Mouse (Mus musculus) kidney, adult 2 months (tissue): ENCODE data around the gene Slc26a1. TPM values are rescaled to one million over a fixed set of nuclear protein-coding genes. Genes with fewer than 3 reads are reported as not detected.

Experiments
- DNase-seq: peaks from one replicate; pipeline ENCODE4 v3.0.0; 2021
- H3K27ac ChIP-seq: fragments of 200-500 bp; 2 replicates; pipeline ENCODE4 v1.5.1; 2012; ENCODE audit warnings: low read depth, low read length, control low read depth, inconsistent platforms; ENCODE audit not compliant: insufficient read depth
- H3K27me3 ChIP-seq: fragments of 200-500 bp; replicated peaks from 2 replicates; pipeline ENCODE4 v1.6.1; 2012; ENCODE audit warnings: mild to moderate bottlenecking, moderate library complexity, low read length, inconsistent platforms; ENCODE audit not compliant: control insufficient read depth, insufficient read depth
- H3K36me3 ChIP-seq: fragments of 200-500 bp; 2 replicates; pipeline ENCODE4 v1.6.1; 2012; ENCODE audit warnings: mild to moderate bottlenecking, moderate library complexity, low read length, inconsistent platforms; ENCODE audit not compliant: control insufficient read depth, insufficient read depth
- H3K4me1 ChIP-seq: fragments of 200-500 bp; 2 replicates; pipeline ENCODE4 v1.6.1; 2011; ENCODE audit warnings: low read length; ENCODE audit not compliant: control insufficient read depth, insufficient read depth
- H3K4me3 ChIP-seq: fragments of 200-500 bp; 2 replicates; pipeline ENCODE4 v1.5.1; 2011; ENCODE audit warnings: mild to moderate bottlenecking, low read depth, low read length, control low read depth; ENCODE audit not compliant: insufficient read depth
- CTCF ChIP-seq: fragments of 200-500 bp; conservative IDR thresholded peaks from 2 replicates; pipeline ENCODE4 v1.5.1; 2011; ENCODE audit warnings: low read depth, mild to moderate bottlenecking, control low read depth, low read length, moderate library complexity, mixed read lengths; ENCODE audit not compliant: insufficient read depth, insufficient read length
- POLR2A ChIP-seq: fragments of 200-500 bp; IDR thresholded peaks from one replicate; pipeline ENCODE4 v1.6.1; 2011; ENCODE audit warnings: low read depth, low read length, control low read depth
- WGBS: fragments of 180-500 bp; shearing (Covaris S2); methylation state at CpG from one replicate; pipeline ENCODE4 v1.1.7; 2018; 5-methylcytosine and 5-hydroxymethylcytosine counted together
- polyA plus RNA-seq: library from polyadenylated mRNA; depleted of rRNA; stranded (reverse); fragments of >200 nt; gene quantifications from 2 replicates; pipeline ENCODE4 v1.2.3, GENCODE M21; 2012

Gene Slc26a1
- polyA plus RNA-seq, 1 experiment = 257 TPM

DNA sequence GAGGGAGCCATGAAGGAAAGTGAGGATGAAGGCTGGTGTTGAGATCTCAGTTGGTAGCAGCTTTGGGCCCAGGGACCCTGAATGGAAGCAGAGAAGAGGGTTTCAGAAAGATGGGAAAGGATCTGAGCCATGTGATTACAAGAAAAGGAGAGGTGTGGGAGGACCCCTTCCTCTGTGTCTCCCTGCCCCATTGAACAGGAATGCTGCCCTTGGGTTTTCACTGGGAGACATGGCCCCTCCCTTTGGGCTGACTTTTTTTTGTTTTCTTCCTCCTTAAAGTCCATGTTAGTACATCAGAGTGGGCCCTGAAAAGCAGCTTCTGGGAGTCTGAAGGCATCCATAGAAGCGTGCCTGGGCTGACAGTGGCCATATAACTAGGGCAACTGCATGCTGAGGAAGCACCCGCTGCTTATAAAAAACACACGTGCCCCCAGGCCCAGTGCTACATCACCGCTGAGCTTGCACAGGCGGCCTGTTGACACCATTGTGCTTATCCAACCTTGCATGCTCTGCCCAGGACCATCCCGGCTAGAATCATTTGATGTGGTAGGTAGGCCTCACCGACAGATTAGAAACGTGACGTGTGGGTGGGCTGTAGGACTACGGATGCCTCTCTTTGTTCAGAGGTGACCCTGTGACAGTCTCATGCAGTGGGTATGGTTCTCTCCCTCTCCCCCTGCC, 26.1 kb upstream of the Slc26a1 start:
- 66% methylated on average over 10 of the region's 10 CpGs for WGBS
- H3K27ac ChIP-seq = no peak overlapping the region
- no peak for TF ChIP-seq CTCF
- no peak for TF ChIP-seq POLR2A
- no peaks in the 10 kb centered on the region for H3K27me3 ChIP-seq
- DNase-seq = no peak
- no peaks in the 10 kb centered on the region for H3K4me1 ChIP-seq
- no peak overlapping the region for H3K4me3 ChIP-seq
- no peaks in the 10 kb centered on the region for H3K36me3 ChIP-seq

DNA sequence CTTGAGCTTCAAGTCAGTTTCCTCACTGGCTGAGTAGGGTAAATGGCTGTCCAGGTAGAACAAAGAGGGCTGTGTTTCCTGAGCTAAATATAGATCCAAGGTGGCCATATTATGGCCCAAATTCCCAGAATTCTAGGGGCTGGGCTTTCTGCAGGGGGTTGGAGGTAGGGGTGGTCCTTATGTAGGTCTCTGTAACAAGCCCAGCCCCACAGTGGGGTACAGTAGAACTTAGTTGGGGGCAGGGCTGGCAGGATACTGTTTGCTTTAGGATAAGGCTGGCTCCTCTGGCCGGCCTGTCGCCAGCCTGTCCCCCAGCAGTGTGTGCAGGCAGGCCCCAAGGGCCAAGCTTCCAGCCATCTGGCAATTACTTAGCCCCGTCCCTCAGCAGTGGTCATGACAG, 25.0 kb upstream of the Slc26a1 start:
- TF ChIP-seq CTCF = no peak
- TF ChIP-seq POLR2A = no peak
- H3K27ac ChIP-seq = no peak overlapping the region
- H3K36me3 ChIP-seq = no peaks in the 10 kb centered on the region
- 71% methylated on average over 3 of the region's 3 CpGs for WGBS
- H3K4me1 ChIP-seq = no peaks in the 10 kb centered on the region
- no peak overlapping the region for H3K4me3 ChIP-seq
- no peaks in the 10 kb centered on the region for H3K27me3 ChIP-seq
- no peak for DNase-seq

- Histone ChIP-seq H3K27me3 (no peaks in the 10 kb centered on the region), H3K27ac (no peak overlapping the region), H3K4me3 (no peak overlapping the region), H3K4me1 (peaks cover 3% of the 10 kb centered on the region; the same call in 1 of the 2 replicates), H3K36me3 (no peaks in the 10 kb centered on the region)
- WGBS = 63% methylated on average over 4 of the region's 4 CpGs
- TF ChIP-seq POLR2A = no peak
- TF ChIP-seq CTCF = no peak
- DNase-seq = no peak
These were observed 22.0 kb upstream of the Slc26a1 start for GRCm38 (mm10) chr5:108697341-108697753.

DNA sequence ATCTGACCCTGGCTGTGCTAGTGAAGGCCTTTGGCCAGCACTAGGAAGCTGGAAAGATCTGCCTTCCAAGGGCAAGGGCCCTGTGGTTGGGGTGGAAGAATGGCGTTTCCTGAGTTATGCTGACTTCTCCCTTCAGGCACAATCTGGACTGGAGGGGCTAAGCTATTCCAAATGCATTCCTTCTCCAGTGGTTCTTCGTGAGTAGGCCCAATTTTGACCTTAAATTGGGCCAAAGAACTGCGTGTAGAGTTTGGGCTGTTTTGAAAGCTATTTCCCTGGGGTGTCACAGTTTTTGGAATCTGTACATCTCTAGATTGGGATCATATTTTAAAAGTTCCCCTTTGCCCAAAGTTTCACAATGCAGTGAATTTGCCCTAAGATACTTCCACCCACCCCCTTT, 21.2 kb upstream of the Slc26a1 start:
- no peak for DNase-seq
- Histone ChIP-seq H3K4me3 (no peak overlapping the region), H3K27ac (no peak overlapping the region), H3K4me1 (peaks cover 3% of the 10 kb centered on the region; the same call in 1 of the 2 replicates), H3K27me3 (no peaks in the 10 kb centered on the region), H3K36me3 (no peaks in the 10 kb centered on the region)
- TF ChIP-seq POLR2A = no peak
- no peak for TF ChIP-seq CTCF
- 61% methylated on average over 3 of the region's 3 CpGs for WGBS

- no peak for DNase-seq
- WGBS = 97% methylated on average over 12 of the region's 12 CpGs
- Histone ChIP-seq H3K36me3 (no peaks in the 10 kb centered on the region), H3K4me1 (peaks cover 3% of the 10 kb centered on the region; the same call in 1 of the 2 replicates), H3K27me3 (no peaks in the 10 kb centered on the region), H3K27ac (no peak overlapping the region), H3K4me3 (no peak overlapping the region)
- TF ChIP-seq CTCF (no peak), POLR2A (no peak)
These were observed 20.5 kb upstream of the Slc26a1 start for GRCm38 (mm10) chr5:108695861-108696260.

DNA sequence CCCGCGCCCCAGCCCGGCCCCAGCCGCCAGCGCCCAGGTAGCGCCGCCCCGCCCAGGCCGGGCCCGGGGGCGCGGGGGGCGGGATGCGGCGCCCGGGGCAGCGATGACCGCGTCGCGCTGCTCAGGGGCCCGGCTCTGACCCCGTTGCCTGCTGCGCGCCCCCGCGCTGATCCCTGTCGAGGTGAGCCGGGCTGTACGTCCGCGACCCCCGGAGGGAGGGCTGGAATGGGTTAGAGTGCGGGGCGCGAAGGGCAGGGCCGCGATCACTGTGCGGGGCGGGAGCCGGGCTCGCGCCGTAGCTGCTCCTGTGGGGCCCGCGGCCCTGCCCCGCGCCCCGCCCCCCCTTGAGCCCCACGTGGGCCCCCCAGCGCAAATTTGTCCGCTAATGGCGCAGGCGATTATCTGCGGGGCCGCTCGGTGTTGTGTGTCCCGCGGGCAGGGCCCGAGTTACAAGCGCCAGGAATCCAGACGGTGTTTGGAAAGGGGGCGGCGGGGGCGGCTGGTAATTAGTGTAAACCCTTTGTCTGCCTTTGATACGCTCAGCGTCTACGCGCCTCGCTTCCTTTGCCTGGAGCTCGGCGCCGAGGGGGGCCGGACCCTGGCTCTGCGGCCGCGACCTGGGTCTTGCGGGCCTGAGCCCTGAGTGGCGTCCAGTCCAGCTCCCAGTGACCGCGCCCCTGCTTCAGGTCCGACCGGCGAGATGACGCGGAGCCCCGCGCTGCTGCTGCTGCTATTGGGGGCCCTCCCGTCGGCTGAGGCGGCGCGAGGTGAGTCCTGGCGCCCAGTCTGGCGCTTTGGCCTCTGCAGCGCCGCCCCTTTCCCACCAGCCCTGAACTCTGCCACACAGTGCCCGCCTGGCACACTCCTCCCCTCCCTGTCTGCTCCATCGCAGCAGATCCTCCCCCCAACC, 19.2 kb upstream of the Slc26a1 start:
- DNase-seq = peak; percentile 74
- H3K27ac ChIP-seq = no peak overlapping the region
- peaks cover 3% of the 10 kb centered on the region; the same call in 1 of the 2 replicates for H3K4me1 ChIP-seq
- peak overlapping the region; percentile 77 for H3K4me3 ChIP-seq
- H3K36me3 ChIP-seq = no peaks in the 10 kb centered on the region
- under 1% methylated on average over 97 of the region's 99 CpGs for WGBS
- TF ChIP-seq CTCF (no peak), POLR2A (no peak)
- H3K27me3 ChIP-seq = no peaks in the 10 kb centered on the region

GRCm38 (mm10) chr5:108693872-108694288, 18.5 kb upstream of the Slc26a1 start:
- no peak for TF ChIP-seq POLR2A
- TF ChIP-seq CTCF = no peak
- under 1% methylated on average over 43 of the region's 43 CpGs for WGBS
- H3K27me3 ChIP-seq = no peaks in the 10 kb centered on the region
- peak overlapping the region; percentile 77 for H3K4me3 ChIP-seq
- peak; percentile 91 for DNase-seq
- no peaks in the 10 kb centered on the region for H3K36me3 ChIP-seq
- peaks cover 3% of the 10 kb centered on the region; the same call in 1 of the 2 replicates for H3K4me1 ChIP-seq
- no peak overlapping the region for H3K27ac ChIP-seq
